Mouse (Mus musculus) gastrocnemius, postnatal 4 days (tissue): ENCODE measurements around the gene Zfp462. TPM values are rescaled to one million over a fixed set of nuclear protein-coding genes. Genes with fewer than 3 reads are reported as not detected.

Source experiments
- DNase-seq, 2 experiments: peaks; one replicate each; pipeline ENCODE4 v3.0.0; 2021 to 2022; ENCODE audit warnings: low spot score in 2 of 2, mixed read lengths in 2 of 2
- total RNA-seq, 2 experiments: library from RNA; stranded (reverse); gene quantifications; 2 replicates each; pipeline ENCODE4 v1.2.3; 2021

Zfp462 gene
- total RNA-seq, 2 experiments from 2014 or later, result 44.3 to 46.1 TPM

GRCm38 (mm10) chr4:55040258-55040964 lies 95.6 kb downstream of the Zfp462 start:
- no peak for DNase-seq

GRCm38 (mm10) chr4:55041106-55041730 lies 96.4 kb downstream of the Zfp462 start:
- DNase-seq, result no peak

DNA sequence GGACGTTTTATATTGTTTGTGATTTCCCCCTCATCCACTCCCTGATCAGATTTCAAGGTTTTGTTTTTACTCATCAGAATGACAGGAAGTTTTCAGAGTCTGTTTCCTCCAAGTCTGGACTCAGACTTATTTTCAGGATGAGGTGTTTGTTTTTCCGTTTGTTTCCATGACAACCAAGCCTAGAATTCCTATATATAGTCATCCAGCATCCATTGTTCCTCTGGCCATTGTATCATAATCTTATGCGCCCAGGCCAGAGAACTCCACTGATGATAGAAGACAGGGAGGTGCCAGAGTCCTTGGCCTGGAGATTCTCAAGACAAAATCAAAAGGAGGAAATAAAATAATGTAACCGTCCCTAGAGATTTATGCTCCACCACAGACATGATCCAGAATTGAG lies 97.7 kb downstream of the Zfp462 start:
- DNase-seq, result no peak

DNA sequence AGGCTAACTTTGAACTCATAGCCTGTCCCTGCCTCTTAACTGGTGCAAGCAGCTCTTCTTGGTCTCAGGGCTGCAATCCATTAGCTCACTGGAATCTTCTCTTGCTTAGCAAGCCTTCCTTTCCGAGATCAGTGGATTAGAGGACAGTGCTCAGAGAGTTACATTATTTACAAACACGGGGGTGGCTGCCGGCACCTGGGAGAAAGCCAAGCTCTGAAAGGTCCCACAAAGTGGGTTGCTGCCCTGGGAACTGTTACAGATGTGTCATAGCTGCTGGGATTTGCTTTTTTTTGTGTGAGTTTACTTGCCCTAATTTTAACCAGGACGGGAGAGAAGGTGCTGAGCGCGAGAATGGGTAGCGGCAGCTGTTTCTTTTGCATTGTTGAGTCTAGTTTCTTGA lies 102.4 kb downstream of the Zfp462 start:
- no peak for DNase-seq

DNA sequence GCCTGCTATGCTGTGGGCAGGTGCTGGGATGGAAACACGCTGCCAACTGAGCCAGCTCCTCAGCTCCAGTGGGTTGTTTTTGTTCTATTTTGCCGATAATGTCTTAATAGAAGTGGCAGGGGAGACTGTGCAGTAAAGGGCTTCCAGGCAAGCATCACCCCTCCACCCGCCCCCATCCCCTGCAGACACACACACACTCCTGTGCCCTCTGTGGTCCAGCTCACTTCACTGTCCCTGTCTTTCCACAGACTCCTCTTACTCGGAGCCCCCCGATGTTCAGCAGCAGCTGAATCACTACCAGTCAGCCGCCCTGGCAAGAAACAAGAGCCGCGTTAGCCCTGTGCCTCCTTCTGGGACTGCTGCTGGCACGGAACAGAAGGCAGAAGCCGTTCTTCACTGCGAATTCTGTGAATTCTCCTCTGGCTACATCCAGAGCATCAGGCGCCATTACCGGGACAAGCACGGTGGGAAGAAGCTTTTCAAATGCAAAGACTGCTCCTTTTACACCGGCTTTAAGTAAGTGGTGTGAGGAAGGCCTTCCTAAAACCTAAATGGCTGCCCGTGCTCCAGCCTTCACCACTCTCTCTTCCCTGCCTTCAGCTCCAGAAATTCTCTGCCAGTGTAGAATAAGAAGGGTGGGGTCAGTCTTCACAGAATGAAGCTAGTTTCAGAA lies 105.2 kb downstream of the Zfp462 start:
- no peak for DNase-seq

DNA sequence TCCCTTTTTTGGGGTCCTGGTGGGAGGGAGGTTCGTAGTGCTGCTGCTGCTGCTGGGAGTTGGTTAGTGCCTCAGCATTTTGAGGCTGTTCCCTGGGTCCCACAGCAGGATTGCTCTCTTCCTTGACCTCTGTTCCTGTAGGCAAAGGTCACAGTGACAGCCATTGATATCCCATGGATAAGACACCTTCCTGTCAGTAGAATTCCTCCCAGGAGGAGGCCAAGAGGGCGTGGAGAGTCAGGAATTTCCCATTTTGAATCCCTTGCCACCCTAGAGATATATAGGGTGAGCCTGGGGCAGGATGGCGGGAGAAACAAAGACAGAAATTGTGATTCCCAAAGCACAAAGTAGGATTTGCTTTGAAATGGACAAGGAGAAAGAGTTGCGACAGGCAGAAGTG lies 106.5 kb downstream of the Zfp462 start:
- no peak for DNase-seq

- no peak for DNase-seq
These were observed 107.8 kb downstream of the Zfp462 start for GRCm38 (mm10) chr4:55052686-55053085.

DNA sequence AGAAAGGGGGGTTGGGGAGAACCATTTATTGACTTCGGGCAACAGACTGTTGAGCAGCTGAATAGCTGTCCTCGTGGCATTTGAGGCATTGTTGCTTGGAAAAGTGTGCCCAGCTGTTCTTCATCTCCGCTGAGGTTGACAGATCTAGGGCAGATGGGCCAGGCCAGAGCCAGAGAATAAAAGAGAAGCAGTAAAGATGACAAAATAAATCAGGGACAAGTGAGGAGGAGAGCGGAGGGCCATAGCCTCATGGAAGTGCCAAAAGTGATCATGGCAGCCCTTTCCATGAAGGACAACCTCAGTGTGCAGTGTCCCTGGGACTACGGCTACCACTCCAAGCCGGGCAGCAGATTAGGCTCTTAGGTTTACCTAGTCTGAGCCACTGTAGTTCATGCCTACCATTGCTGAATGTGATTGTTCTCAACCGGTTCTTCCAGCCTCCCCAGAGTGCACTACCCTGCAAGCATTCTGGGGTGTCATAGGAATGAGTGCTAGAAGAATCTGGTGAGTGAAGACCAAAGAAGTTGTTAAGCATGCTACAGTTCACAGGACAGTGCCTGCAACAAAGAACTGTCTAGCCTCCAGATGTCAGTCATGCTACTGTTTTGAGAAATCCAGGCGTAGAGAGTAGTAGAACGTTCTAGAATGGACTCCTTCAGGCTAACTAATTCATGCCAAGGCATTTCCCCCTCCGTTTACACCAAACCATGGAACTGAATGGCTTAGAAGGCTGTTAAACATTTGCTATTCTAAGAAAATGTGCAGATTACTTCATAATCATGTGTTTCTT lies 113.0 kb downstream of the Zfp462 start:
- no peak for DNase-seq

- DNase-seq, result no peak
These were observed 114.1 kb downstream of the Zfp462 start for GRCm38 (mm10) chr4:55058901-55059300.

GRCm38 (mm10) chr4:55066341-55067170 lies 121.7 kb downstream of the Zfp462 start:
- DNase-seq, result no peak

- DNase-seq, result no peak
These were observed 126.7 kb downstream of the Zfp462 start for GRCm38 (mm10) chr4:55071535-55071934.

DNA sequence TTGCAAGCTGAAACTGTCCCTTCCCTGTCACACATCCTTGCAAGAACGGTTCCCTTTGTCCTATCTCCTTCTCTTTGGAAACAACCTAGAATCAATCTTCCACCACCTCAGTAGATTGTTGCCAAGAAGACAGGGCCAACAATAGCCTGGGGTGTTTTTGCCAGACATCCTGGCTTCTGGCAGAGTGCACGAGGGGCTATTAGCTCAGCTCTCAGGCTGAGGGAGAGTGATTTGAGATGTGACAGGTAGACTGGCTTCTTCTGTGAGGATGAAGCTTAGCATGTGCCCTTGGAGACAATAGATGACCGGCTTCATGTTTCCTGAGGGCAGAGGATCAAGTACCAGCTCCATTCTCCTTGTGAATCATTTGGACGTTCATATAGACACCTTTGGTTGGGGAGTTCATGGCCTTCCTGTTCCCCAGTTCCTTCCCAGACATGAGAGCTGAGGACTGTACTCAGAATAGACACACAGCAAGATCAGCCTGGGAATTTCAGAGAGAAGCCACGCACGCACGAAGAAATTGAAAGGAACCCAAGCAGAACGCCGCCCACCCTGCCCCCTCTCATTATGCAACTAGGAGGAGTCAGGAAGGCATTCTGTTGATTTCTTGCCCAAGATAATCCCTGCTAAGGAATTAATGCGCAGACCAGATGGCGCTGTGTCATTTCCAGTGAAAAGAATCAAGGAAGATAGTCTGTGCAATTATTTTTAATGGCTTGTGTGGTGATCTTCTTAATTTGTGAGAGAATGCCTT lies 132.5 kb downstream of the Zfp462 start:
- no peak for DNase-seq

DNA sequence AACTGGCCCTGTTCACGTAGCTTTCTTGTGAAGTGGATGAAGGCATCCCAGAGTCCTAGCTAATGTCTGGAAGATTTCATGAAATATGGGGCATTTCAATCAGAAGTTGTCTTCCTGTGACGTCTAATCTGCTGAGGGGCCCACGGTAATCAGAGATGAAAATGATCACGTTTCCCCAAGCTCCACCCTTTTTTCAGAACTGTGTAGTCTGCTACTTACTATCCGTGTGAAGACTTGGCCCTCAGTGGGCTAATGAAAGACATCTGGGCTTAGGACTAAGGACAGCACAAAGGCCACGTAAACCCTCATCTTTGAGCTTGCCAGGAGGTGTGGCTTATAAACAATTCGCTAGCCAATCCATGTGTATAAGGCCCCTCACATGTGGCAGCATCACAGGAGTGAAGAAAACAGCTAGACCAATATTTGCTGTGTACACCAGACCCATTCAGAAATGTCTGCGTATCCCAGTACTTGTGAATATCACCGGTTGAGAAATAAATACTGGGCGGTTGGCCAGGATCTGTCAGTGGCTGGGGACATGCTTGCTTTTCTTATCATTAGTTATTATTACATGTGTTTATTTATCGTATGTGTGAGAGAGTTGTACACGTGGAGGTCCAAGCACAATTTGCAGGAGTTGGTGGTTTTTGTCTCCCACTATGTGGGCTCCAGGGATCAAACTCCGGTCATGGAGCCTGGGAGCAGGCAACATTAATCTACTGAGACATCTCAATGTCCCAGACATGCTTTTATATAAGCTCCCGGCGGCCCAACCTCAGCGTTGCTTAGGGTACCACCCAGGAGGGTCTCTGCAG lies 133.3 kb downstream of the Zfp462 start:
- no peak for DNase-seq

DNA sequence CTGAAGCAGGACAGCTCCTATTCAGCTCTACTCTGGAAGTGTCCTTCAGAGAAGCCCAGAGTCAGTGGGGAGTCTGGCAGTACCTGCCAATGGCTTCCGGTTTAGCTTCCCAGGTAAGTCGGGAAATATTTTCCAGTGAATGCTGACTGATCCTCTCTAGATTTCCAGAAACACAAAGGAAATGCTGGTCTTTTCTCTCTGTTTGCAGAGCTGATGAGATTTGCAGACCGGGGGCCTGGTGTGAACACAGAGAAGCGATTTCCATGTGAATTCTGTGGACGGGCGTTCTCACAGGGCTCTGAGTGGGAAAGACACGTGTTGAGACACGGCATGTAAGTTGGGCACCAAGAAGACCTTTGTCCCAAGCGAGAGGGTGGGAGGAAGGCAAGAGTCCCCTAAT lies 134.2 kb downstream of the Zfp462 start:
- DNase-seq, result no peak

GRCm38 (mm10) chr4:55084080-55084688 lies 139.3 kb downstream of the Zfp462 start:
- no peak for DNase-seq

GRCm38 (mm10) chr4:55088153-55088552 lies 143.3 kb downstream of the Zfp462 start:
- DNase-seq, result no peak

DNA sequence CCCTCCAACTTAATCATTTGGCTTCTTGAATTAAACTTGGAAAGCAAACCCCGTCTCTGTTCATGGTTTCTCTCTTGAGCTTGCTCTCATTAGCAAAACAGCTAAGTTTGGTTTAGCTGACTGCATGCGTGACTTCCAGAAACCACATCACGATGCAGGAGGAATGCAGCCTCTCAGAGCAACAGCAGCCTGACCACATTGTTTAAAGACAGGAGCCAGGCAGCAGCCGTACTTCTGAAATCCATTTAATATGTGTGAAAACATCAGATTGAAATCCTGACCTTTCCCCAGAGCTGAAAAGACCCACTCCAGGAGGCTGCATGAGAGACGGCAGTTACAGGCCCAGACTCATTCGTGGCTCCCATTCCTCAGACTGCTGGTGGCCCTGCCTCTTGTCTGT lies 144.1 kb downstream of the Zfp462 start:
- no peak for DNase-seq

- no peak for DNase-seq
These were observed 152.3 kb downstream of the Zfp462 start for GRCm38 (mm10) chr4:55097157-55097556.

DNA sequence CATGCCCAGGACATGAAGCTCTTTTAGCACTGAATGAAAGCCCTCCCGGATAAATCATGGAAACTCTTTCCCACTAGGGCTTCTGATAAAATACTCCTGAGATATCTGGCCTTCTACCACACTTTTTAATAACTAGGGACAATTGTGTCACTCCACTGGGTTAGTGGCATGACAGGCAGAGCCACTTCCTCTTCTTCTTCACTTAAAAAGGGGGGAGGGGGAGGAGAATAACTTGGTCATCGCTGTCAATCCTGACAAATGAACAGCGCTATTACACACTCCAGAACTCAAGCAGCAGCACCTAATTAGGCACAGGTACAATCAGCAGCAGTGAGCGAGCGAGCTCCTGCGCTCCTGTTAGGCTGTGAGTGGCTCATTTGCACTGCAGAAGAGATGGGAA lies 153.5 kb downstream of the Zfp462 start:
- DNase-seq, result no peak
